Mouse (Mus musculus) intestine, embryonic 15.5 days (tissue): ENCODE data around the gene Hspa1a. TPM values are rescaled to one million over a fixed set of nuclear protein-coding genes. Genes with fewer than 3 reads are reported as not detected.
"Not testable (repeated sequence)": the region's sequence is repeated elsewhere in the genome, so short reads cannot be mapped to it uniquely, and the experiment has no call there.

Source experiments
- ATAC-seq: fragments of 200-750 bp; cut with Nextera tagmentation; 2 replicates; pipeline ENCODE4 v1.8.0; 2017; ENCODE audit warnings: moderate TSS enrichment, moderate library complexity
- H3K27ac ChIP-seq: fragments of 300-500 bp; sonication (generic); 2 replicates; pipeline ENCODE4 v1.5.1; 2015; ENCODE audit warnings: mild to moderate bottlenecking, inconsistent platforms
- H3K27me3 ChIP-seq: fragments of 300-500 bp; sonication (generic); replicated peaks from 2 replicates; pipeline ENCODE4 v1.6.1; 2015; ENCODE audit warnings: inconsistent platforms
- H3K36me3 ChIP-seq: fragments of 300-500 bp; sonication (generic); 2 replicates; pipeline ENCODE4 v1.6.1; 2015; ENCODE audit warnings: inconsistent platforms
- H3K4me1 ChIP-seq: fragments of 300-500 bp; sonication (generic); replicated peaks from 2 replicates; pipeline ENCODE4 v1.6.1; 2015; ENCODE audit warnings: inconsistent platforms
- H3K4me2 ChIP-seq: fragments of 300-500 bp; sonication (generic); replicated peaks from 2 replicates; pipeline ENCODE4 v1.6.1; 2015; ENCODE audit warnings: mild to moderate bottlenecking, inconsistent platforms
- H3K4me3 ChIP-seq: fragments of 300-500 bp; sonication (generic); replicated peaks from 2 replicates; pipeline ENCODE4 v1.5.1; 2015; ENCODE audit warnings: inconsistent platforms
- H3K9ac ChIP-seq: fragments of 300-500 bp; sonication (generic); 2 replicates; pipeline ENCODE4 v1.6.1; 2015; ENCODE audit warnings: inconsistent platforms
- H3K9me3 ChIP-seq: fragments of 300-500 bp; sonication (generic); 2 replicates; pipeline ENCODE4 v1.6.1; 2016; ENCODE audit warnings: inconsistent platforms
- WGBS: fragments of 180-500 bp; shearing (Covaris S2); methylation state at CpG from one replicate; pipeline ENCODE4 v1.1.7; 2015; 5-methylcytosine and 5-hydroxymethylcytosine counted together
- polyA plus RNA-seq: library from polyadenylated mRNA; unstranded; fragments of >200 nt; fragmentation: Nextera tagmentation; extraction: Ambion mirVana; gene quantifications from 2 replicates; pipeline ENCODE4 v1.2.1, GENCODE M21; 2015

The Hspa1a gene
- polyA plus RNA-seq, 1 experiment from 2014 or later: 6.2 TPM

DNA sequence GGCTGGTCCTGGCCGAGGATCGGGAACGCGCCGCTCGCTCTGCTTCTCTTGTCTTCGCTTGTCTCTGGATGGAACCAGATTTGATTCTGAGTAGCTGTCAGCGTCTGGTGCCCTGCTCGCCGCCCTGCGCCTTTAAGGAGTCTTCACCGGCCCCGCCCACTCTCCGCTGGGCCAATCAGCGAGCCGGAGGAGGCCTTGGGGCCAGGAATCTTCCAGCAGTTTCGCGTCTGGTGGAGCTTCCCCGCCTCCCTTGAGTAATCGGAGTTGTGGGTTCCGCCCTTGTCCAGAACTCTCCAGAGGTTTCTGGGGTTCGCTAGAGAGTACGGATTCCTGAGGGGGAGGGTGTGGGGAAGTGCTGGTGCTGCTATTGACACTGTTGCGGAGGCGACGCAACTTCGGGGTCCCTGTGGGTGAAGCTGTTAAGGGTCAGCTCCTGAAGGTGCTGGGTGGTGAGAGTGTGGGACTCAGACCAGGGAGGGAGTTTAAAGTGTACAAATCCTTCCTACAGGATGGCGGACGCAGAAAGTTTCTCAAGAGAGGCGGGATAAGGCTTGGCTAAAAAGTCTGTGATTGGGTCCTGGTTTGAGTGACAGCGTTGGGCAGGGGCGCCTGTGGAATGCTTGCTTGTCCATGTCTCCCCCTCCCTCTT lies 12.7 kb downstream of the Hspa1a start, which contains the start of gene Hspa1b:
Hspa1b (minus strand) TSS at position 109 of the 649 bp plus-strand sequence.
- H3K27me3 ChIP-seq, H3K36me3 ChIP-seq, H3K9me3 ChIP-seq, H3K4me1 ChIP-seq: not testable (repeated sequence)
- peak within 1 kb of the TSS; percentile 41 for H3K9ac ChIP-seq
- H3K4me2 ChIP-seq: peak within 1 kb of the TSS; percentile 65
- under 1% methylated on average over 31 of the region's 32 CpGs for WGBS
- peak within 1 kb of the TSS; percentile 45 for H3K4me3 ChIP-seq
- peak within 1 kb of the TSS; percentile 95 for H3K27ac ChIP-seq
- peak; percentile 96 for ATAC-seq

DNA sequence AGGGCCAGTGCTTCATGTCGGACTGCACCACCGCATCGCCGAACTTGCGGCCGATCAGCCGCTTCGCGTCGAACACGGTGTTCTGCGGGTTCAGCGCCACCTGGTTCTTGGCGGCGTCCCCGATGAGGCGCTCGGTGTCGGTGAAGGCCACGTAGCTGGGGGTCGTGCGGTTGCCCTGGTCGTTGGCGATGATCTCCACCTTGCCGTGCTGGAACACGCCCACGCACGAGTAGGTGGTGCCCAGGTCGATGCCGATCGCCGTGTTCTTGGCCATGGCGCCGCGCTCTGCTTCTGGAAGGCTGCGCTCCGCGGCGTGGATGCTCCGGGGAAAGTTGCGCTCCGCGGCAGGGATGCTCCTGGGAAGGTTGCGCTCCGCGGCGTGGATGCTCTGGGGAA lies 13.2 kb downstream of the Hspa1a start:
- H3K4me2 ChIP-seq: peak overlapping the region; percentile 65
- not testable (repeated sequence) for H3K27me3 ChIP-seq
- 0% methylated on average over 12 of the region's 47 CpGs for WGBS

DNA sequence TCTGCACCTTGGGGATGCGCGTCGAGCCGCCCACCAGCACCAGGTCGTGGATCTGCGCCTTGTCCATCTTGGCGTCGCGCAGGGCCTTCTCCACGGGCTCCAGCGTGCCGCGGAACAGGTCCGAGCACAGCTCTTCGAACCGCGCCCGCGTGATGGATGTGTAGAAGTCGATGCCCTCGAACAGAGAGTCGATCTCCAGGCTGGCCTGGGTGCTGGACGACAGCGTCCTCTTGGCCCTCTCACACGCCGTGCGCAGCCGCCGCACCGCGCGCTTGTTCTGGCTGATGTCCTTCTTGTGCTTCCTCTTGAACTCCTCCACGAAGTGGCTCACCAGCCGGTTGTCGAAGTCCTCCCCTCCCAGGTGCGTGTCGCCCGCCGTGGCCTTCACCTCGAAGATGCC lies 14.0 kb downstream of the Hspa1a start:
- not testable (repeated sequence) for H3K4me2 ChIP-seq, H3K36me3 ChIP-seq, H3K4me1 ChIP-seq, H3K4me3 ChIP-seq, ATAC-seq, H3K9me3 ChIP-seq, H3K27ac ChIP-seq, H3K9ac ChIP-seq, H3K27me3 ChIP-seq
- 29% methylated on average over 23 of the region's 40 CpGs for WGBS

More for the DNA sequence above, 13.2 kb downstream of the Hspa1a start:
- not testable (repeated sequence) for H3K4me1 ChIP-seq, H3K9ac ChIP-seq, H3K36me3 ChIP-seq, H3K27ac ChIP-seq, H3K9me3 ChIP-seq
- H3K4me3 ChIP-seq: peak overlapping the region; percentile 45
- peak; percentile 26 for ATAC-seq

DNA sequence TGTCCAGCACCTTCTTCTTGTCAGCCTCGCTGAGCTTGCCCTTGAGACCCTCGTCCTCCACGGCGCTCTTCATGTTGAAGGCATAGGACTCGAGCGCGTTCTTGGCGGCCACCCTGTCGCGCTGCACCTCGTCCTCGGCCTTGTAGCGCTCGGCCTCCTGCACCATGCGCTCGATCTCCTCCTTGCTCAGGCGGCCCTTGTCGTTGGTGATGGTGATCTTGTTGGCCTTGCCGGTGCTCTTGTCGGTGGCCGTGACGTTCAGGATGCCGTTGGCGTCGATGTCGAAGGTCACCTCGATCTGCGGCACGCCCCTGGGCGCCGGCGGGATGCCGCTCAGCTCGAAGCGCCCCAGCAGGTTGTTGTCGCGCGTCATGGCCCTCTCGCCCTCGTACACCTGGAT lies 14.7 kb downstream of the Hspa1a start:
- not testable (repeated sequence) for H3K9me3 ChIP-seq, H3K27ac ChIP-seq, H3K4me3 ChIP-seq, H3K27me3 ChIP-seq, H3K9ac ChIP-seq, H3K4me1 ChIP-seq, ATAC-seq, H3K36me3 ChIP-seq
- 18% methylated on average over 26 of the region's 40 CpGs for WGBS
- H3K4me2 ChIP-seq: peak overlapping the region; percentile 37

DNA sequence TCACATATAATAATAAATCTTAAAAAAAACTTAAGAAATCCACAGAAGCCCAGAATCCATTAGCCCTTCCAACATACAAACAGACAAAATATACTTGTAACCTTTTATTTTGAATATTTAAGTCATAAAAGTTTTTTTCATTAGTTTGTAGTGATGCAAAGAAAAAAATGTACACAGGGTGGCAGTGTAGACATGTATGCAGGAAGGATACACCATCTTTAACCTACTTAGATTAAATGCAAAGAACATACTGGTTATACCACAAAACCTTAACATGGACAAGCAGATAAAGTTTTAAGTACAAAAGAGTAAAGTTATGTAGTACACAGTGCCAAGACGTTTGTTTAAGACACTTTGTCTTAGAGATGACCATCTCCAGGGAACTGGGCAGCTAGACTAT lies 15.6 kb downstream of the Hspa1a start:
- ATAC-seq: no peak
- Histone ChIP-seq H3K9me3 (no peaks in the 10 kb centered on the region), H3K27me3 (no peaks in the 10 kb centered on the region), H3K4me2 (no peak overlapping the region), H3K9ac (no peak overlapping the region), H3K4me3 (no peak overlapping the region), H3K36me3 (no peaks in the 10 kb centered on the region), H3K27ac (no peak overlapping the region), H3K4me1 (peaks cover 7% of the 10 kb centered on the region; the same call in 1 of the 2 replicates)
- 49% methylated on average over 1 of the region's 1 CpGs for WGBS

DNA sequence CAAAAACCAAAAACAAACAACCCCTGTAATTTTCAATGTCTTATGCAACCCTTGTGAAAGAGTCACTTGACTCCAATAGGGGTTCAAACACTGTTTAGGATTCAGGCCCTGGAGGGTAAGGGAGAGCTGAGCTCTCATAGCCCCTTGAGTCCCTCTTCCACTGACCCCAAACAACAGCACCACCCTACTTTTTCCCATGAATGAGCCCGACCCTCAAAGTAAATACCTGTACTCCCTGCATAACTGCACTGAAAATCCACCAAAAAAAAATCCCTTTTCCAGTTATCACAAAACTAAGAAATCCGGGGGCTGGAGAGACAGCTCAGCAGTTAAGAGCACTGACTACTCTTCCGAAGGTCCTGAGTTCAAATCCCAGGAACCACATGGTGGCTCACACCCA lies 16.1 kb downstream of the Hspa1a start:
- Histone ChIP-seq H3K4me2 (no peak overlapping the region), H3K27ac (no peak overlapping the region), H3K9me3 (no peaks in the 10 kb centered on the region), H3K4me3 (no peak overlapping the region), H3K9ac (no peak overlapping the region), H3K36me3 (no peaks in the 10 kb centered on the region), H3K27me3 (no peaks in the 10 kb centered on the region), H3K4me1 (peaks cover 6% of the 10 kb centered on the region; the same call in 1 of the 2 replicates)
- ATAC-seq: no peak
- 74% methylated on average over 3 of the region's 3 CpGs for WGBS

DNA sequence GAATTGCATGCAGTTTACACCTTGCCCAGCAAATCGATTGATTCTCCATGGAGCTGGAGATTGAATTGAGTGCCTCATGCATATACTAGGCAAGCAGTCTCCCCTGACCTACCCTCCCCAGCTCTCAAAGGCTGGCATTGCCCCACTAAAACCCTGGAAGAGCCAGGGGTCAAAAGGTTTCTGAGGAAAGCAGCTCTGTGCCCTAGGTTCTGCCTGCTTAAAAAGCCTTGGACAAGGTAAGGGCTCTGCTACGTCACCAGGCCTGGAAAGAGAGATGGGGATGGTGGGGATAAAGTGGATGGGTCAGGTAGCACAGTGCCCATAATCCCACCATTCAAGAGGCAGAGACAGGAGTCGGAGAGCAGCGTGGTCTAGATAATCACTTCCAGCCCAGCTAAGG lies 17.1 kb downstream of the Hspa1a start:
- Histone ChIP-seq H3K4me1 (peaks cover 7% of the 10 kb centered on the region; the same call in 1 of the 2 replicates), H3K9me3 (no peaks in the 10 kb centered on the region), H3K4me3 (no peak overlapping the region), H3K4me2 (no peak overlapping the region), H3K27ac (no peak overlapping the region), H3K36me3 (peaks cover 5% of the 10 kb centered on the region), H3K27me3 (no peaks in the 10 kb centered on the region), H3K9ac (no peak overlapping the region)
- ATAC-seq: no peak
- 87% methylated on average over 4 of the region's 4 CpGs for WGBS

DNA sequence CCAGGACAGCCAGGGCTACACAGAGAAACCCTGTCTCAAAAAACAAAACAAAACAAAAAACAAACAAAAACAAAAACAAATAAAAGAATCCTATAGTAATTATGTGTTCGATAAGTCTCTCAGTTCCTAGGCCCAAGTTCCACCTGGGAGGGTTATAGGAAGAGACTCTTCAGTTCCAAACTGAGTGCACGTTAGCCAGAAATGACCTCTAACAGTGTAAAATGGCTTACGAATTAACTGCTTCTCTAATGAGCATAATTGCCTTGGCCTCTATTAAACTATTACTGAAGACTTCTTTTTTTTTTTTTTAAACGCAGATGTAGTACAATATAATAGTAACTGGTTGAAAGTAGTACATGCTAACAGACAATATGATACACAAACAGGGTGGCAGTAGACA lies 18.1 kb downstream of the Hspa1a start:
- no peak overlapping the region for H3K27ac ChIP-seq
- peaks cover 7% of the 10 kb centered on the region; the same call in 1 of the 2 replicates for H3K4me1 ChIP-seq
- H3K4me2 ChIP-seq: no peak overlapping the region
- H3K27me3 ChIP-seq: no peaks in the 10 kb centered on the region
- H3K9me3 ChIP-seq: no peaks in the 10 kb centered on the region
- H3K9ac ChIP-seq: no peak overlapping the region
- 90% methylated on average over 4 of the region's 4 CpGs for WGBS
- no peak for ATAC-seq
- H3K4me3 ChIP-seq: no peak overlapping the region
- H3K36me3 ChIP-seq: peaks cover 8% of the 10 kb centered on the region

DNA sequence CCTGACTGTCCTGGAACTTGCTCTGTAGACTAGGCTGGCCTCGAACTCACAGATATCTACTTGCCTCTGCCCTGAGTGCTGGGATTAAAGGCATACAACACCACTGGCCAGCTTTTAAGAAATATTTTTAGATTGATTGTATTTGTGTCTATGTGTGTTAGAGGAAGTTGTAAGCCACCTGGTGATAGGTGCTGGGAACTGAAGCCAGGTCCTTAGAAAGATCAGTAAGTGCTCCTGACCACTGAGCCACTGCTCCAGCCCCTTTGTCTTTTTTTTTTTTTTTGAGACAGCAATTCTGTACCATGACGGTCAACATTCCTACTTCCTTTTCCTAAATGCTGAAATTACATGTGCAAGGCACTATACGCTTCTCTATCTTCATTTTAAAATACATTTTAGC lies 18.7 kb downstream of the Hspa1a start:
- Histone ChIP-seq H3K4me3 (no peak overlapping the region; the same call in 1 of the 2 replicates), H3K9me3 (no peaks in the 10 kb centered on the region), H3K27me3 (no peaks in the 10 kb centered on the region), H3K27ac (no peak overlapping the region), H3K4me1 (peaks cover 7% of the 10 kb centered on the region; the same call in 1 of the 2 replicates), H3K9ac (no peak overlapping the region), H3K4me2 (peak overlapping the region; percentile 55; the same call in 1 of the 2 replicates), H3K36me3 (peaks cover 8% of the 10 kb centered on the region)
- no peak for ATAC-seq
- 83% methylated on average over 3 of the region's 3 CpGs for WGBS

- under 1% methylated on average over 23 of the region's 23 CpGs for WGBS
Observed at GRCm38 (mm10) chr17:34952378-34953040, 19.4 kb downstream of the Hspa1a start.

GRCm38 (mm10) chr17:34951636-34952377 lies 20.1 kb downstream of the Hspa1a start:
- H3K27me3 ChIP-seq: no peaks in the 10 kb centered on the region
- under 1% methylated on average over 29 of the region's 29 CpGs for WGBS
- peak overlapping the region; percentile 89 for H3K9ac ChIP-seq

More at GRCm38 (mm10) chr17:34952378-34953040, 19.4 kb downstream of the Hspa1a start:
- no peaks in the 10 kb centered on the region for H3K27me3 ChIP-seq
- H3K9me3 ChIP-seq: no peaks in the 10 kb centered on the region
- H3K9ac ChIP-seq: peak overlapping the region; percentile 89
- H3K4me2 ChIP-seq: peak overlapping the region; percentile 55
- H3K36me3 ChIP-seq: peaks cover 8% of the 10 kb centered on the region
- peaks cover 7% of the 10 kb centered on the region; the same call in 1 of the 2 replicates for H3K4me1 ChIP-seq
- ATAC-seq: peak; percentile 75
- peak overlapping the region; percentile 82 for H3K27ac ChIP-seq
- H3K4me3 ChIP-seq: peak overlapping the region; percentile 77

More at GRCm38 (mm10) chr17:34951636-34952377, 20.1 kb downstream of the Hspa1a start:
- Histone ChIP-seq H3K27ac (peak overlapping the region; percentile 82), H3K4me3 (peak overlapping the region; percentile 77), H3K4me2 (peak overlapping the region; percentile 55), H3K9me3 (no peaks in the 10 kb centered on the region), H3K36me3 (peaks cover 8% of the 10 kb centered on the region), H3K4me1 (peaks cover 7% of the 10 kb centered on the region; the same call in 1 of the 2 replicates)
- no peak; the same call in 1 of the 2 replicates for ATAC-seq
